Mouse (Mus musculus) embryonic facial prominence, embryonic 13.5 days (tissue): ENCODE results near the gene Hes1. TPM values are rescaled to one million over a fixed set of nuclear protein-coding genes. Genes with fewer than 3 reads are reported as not detected.

Experiments used
- ATAC-seq: fragments of 200-750 bp; cut with Nextera tagmentation; 2 replicates; pipeline ENCODE4 v1.8.0; 2017; ENCODE audit warnings: low read depth; ENCODE audit not compliant: insufficient number of reproducible peaks, insufficient read depth, low FRiP score, low TSS enrichment
- H3K27ac ChIP-seq: fragments of 300-500 bp; sonication (generic); 2 replicates; pipeline ENCODE4 v1.5.1; 2015; ENCODE audit warnings: moderate library complexity, mild to moderate bottlenecking, inconsistent platforms
- H3K27me3 ChIP-seq: fragments of 300-500 bp; sonication (generic); 2 replicates; pipeline ENCODE4 v1.6.1; 2015; ENCODE audit warnings: mild to moderate bottlenecking, inconsistent platforms
- H3K36me3 ChIP-seq: fragments of 300-500 bp; sonication (generic); 2 replicates; pipeline ENCODE4 v1.6.1; 2015; ENCODE audit warnings: mild to moderate bottlenecking, inconsistent platforms
- H3K4me1 ChIP-seq: fragments of 300-500 bp; sonication (generic); 2 replicates; pipeline ENCODE4 v1.6.1; 2015; ENCODE audit warnings: inconsistent platforms
- H3K4me2 ChIP-seq: fragments of 300-500 bp; sonication (generic); 2 replicates; pipeline ENCODE4 v1.6.1; 2015; ENCODE audit warnings: moderate library complexity, mild to moderate bottlenecking, inconsistent platforms
- H3K4me3 ChIP-seq: fragments of 300-500 bp; sonication (generic); 2 replicates; pipeline ENCODE4 v1.5.1; 2015; ENCODE audit warnings: mild to moderate bottlenecking, inconsistent platforms
- H3K9ac ChIP-seq: fragments of 300-500 bp; sonication (generic); 2 replicates; pipeline ENCODE4 v1.6.1; 2015; ENCODE audit warnings: mild to moderate bottlenecking, inconsistent platforms
- H3K9me3 ChIP-seq: fragments of 300-500 bp; sonication (generic); 2 replicates; pipeline ENCODE4 v1.6.1; 2016; ENCODE audit warnings: inconsistent platforms
- WGBS: fragments of 180-500 bp; shearing (Covaris S2); methylation state at CpG from one replicate; pipeline ENCODE4 v1.1.7; 2015; ENCODE audit warnings: mixed read lengths; 5-methylcytosine and 5-hydroxymethylcytosine counted together
- polyA plus RNA-seq: library from polyadenylated mRNA; unstranded; fragments of >200 nt; fragmentation: Nextera tagmentation; extraction: Ambion mirVana; gene quantifications from 2 replicates; pipeline ENCODE4 v1.2.1, GENCODE M21; 2015

The Hes1 gene
- polyA plus RNA-seq, 1 experiment from 2014 or later = 44.3 TPM

DNA sequence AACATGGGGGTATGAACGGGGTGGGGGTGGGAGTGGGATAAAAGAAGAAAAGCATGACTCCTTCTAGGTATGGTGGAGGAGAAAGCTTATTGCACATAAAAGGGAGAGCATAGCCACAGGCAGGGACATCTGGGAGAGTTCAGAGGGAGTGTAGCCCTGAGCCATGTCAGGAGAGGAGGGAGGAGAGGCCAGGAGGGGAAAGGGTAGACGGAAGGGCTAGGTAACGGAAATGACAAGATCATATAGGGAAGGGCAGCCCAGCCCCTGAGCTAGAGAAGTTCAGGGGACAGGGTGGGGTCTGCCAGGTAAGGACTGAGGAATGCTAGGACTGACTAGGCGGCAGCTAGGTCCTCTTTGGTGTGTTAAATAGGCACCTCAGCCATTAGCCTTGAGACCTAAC is 17.8 kb downstream of the Hes1 start:
- Histone ChIP-seq H3K9me3 (no peaks in the 10 kb centered on the region), H3K9ac (no peak overlapping the region), H3K27ac (no peak overlapping the region), H3K36me3 (no peaks in the 10 kb centered on the region), H3K4me2 (no peak overlapping the region), H3K27me3 (no peaks in the 10 kb centered on the region), H3K4me3 (no peak overlapping the region), H3K4me1 (peaks cover 26% of the 10 kb centered on the region)
- ATAC-seq = no peak
- WGBS = 77% methylated on average over 4 of the region's 4 CpGs

DNA sequence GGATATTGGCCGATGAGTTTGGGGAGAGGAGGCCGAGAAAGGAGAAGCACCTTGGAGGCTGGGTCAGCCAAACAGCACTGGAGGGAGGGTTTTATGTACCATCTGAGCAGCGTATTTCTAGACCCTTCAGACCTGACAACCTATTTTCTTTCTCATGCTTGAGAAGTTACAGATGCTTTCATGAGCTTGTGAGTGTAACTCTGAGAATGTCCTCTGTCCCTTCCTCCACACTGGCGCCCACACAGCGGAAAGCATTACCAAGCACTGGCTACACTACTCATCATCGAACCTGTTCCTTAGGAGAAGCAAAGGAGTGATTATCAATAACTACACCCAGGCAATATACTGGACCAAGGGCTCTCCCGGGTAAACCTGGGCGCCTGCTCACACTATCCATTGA is 18.8 kb downstream of the Hes1 start:
- Histone ChIP-seq H3K9ac (no peak overlapping the region), H3K9me3 (no peaks in the 10 kb centered on the region), H3K27me3 (no peaks in the 10 kb centered on the region), H3K4me1 (peaks cover 26% of the 10 kb centered on the region), H3K36me3 (no peaks in the 10 kb centered on the region), H3K4me3 (no peak overlapping the region), H3K27ac (no peak overlapping the region), H3K4me2 (no peak overlapping the region)
- WGBS = 95% methylated on average over 8 of the region's 8 CpGs
- no peak for ATAC-seq

DNA sequence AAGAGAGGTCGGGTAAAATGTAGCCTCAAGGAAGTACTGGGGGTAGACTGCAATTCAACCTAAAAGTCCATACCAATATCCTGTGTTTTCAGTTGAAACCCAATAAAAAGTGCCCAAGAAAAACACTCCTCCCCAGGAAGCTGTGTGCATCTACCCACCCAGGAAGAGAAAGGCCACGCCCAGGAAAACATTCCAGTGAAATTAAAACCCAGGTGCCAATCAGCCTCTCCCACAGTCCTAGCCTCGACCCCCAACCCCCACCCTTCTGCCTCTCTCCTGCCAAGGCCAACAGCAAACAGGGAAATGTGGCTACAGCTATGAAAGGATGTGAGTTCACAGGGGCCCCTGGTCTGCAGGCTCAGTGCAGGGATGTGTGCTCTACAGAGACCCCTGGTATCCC is 19.4 kb downstream of the Hes1 start:
- Histone ChIP-seq H3K36me3 (no peaks in the 10 kb centered on the region), H3K4me2 (no peak overlapping the region), H3K9ac (no peak overlapping the region), H3K4me1 (peaks cover 26% of the 10 kb centered on the region), H3K27ac (no peak overlapping the region), H3K27me3 (no peaks in the 10 kb centered on the region), H3K4me3 (no peak overlapping the region), H3K9me3 (no peaks in the 10 kb centered on the region)
- 32% methylated on average over 3 of the region's 3 CpGs for WGBS
- no peak for ATAC-seq

DNA sequence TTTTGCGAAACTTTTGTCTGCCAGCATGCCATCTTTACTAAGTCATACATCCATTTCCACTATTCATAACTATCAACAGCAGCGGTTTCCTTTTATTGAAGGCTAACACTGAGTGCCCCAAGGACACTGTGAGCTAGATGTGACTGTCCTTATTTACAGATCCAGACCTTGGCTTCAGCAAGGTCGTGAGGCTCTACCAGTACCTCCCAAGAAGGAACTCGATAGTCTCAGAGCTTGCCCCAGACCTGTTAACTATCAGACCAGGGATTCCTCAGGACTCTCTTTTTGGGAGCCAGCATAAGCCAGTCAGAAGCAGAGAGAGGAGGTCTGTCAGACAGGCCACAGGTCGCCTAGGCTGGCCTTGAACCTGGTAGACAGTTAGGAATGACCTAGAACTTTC is 24.5 kb downstream of the Hes1 start:
- 85% methylated on average over 5 of the region's 5 CpGs for WGBS
- no peak for ATAC-seq

DNA sequence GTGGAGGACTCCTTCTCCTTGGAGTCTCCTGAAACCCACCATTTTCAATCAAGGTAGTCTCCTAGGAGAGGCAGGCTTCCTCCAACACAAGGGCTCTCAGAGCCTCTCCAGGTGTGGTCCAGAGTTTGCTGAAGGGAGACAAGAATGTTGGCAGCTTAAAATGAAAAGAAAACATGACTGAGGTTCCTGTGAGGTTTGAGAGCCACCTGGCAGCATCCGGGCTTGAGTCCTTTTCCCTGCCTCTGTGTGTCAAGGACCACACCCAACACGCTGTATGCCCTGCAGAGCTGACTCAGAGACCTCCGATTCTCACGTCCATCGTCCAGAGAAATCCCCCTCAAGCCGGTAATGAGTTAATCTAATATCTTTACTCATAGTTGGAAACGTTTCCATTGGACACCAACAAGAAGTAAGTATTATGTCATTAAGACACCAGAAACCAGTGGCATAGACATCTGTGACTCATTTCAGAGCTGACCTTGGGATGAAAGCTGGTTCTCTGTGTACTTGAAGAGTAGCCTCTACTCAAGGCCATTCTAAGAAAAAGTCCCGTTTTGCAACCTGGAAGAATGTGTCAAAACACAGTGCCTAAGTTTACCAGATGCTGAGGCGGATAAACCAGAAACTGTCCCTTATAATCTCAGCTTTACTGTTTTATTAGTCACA is 26.1 kb downstream of the Hes1 start:
- no peak overlapping the region for H3K4me3 ChIP-seq
- WGBS = 40% methylated on average over 9 of the region's 9 CpGs
- H3K27ac ChIP-seq = no peak overlapping the region
- H3K27me3 ChIP-seq = no peaks in the 10 kb centered on the region
- no peak for ATAC-seq
- no peak overlapping the region for H3K4me2 ChIP-seq
- no peaks in the 10 kb centered on the region for H3K36me3 ChIP-seq
- no peak overlapping the region for H3K9ac ChIP-seq
- no peaks in the 10 kb centered on the region for H3K9me3 ChIP-seq
- H3K4me1 ChIP-seq = peaks cover 6% of the 10 kb centered on the region; the same call in 1 of the 2 replicates

More for the DNA sequence above, 24.5 kb downstream of the Hes1 start:
- H3K27me3 ChIP-seq = no peaks in the 10 kb centered on the region
- H3K36me3 ChIP-seq = no peaks in the 10 kb centered on the region
- H3K4me2 ChIP-seq = no peak overlapping the region
- no peak overlapping the region for H3K27ac ChIP-seq
- H3K4me3 ChIP-seq = no peak overlapping the region
- H3K9ac ChIP-seq = no peak overlapping the region
- no peaks in the 10 kb centered on the region for H3K9me3 ChIP-seq
- H3K4me1 ChIP-seq = peaks cover 9% of the 10 kb centered on the region

- ATAC-seq = no peak
- 56% methylated on average over 3 of the region's 3 CpGs for WGBS
- Histone ChIP-seq H3K36me3 (no peaks in the 10 kb centered on the region), H3K27ac (peak overlapping the region; percentile 81), H3K9ac (no peak overlapping the region), H3K9me3 (no peaks in the 10 kb centered on the region), H3K4me2 (peak overlapping the region; percentile 47), H3K27me3 (peaks cover 3% of the 10 kb centered on the region; the same call in 1 of the 2 replicates), H3K4me3 (no peak overlapping the region), H3K4me1 (peaks cover 27% of the 10 kb centered on the region)
Measured at GRCm38 (mm10) chr16:30096050-30096449, 31.9 kb downstream of the Hes1 start.

DNA sequence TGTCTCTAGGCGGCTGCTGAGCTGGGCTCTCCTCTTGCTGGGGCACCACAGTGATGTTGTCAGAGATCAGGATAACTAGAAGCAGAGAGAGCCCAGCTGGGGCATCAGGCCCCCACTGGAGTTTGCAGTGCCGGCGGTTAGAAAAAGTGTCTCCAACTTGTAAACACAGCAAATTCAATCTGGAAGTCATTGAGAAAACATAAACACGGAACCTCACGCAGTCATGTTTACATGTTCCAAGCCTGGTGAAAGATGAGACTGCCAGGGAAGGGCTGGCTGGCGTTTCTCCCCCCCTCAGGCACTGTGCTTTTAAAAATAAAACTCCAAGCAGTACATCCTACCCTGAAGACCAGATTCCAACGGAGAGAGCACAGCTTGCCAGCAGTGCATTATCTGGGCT is 32.3 kb downstream of the Hes1 start:
- 5% methylated on average over 7 of the region's 7 CpGs for WGBS
- Histone ChIP-seq H3K36me3 (no peaks in the 10 kb centered on the region), H3K4me2 (peak overlapping the region; percentile 47), H3K9me3 (no peaks in the 10 kb centered on the region), H3K4me3 (no peak overlapping the region), H3K9ac (peak overlapping the region; percentile 46; the same call in 1 of the 2 replicates), H3K27me3 (peaks cover 6% of the 10 kb centered on the region; the same call in 1 of the 2 replicates), H3K4me1 (peaks cover 27% of the 10 kb centered on the region), H3K27ac (peak overlapping the region; percentile 81)
- peak; percentile 84 for ATAC-seq

DNA sequence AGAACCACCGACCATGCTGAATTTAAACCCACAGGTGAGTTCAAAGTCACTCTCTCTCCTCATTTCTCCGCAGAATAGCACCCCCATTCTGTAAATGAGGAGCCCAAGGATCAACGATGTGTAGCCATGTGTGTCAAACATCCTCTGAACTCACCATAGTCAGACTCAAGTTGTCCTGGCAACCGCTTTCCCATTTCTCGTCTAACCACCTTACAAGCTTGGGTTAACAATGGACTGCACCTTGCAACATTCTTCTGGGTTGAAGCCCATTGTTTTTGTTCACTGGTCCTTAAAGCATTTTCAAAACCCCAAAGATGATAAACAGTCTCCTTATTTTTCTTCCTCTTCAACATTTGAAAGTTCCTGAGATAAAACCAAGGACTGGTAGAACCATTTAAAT is 34.9 kb downstream of the Hes1 start:
- Histone ChIP-seq H3K27ac (no peak overlapping the region), H3K4me3 (no peak overlapping the region), H3K36me3 (no peaks in the 10 kb centered on the region), H3K9ac (no peak overlapping the region), H3K4me2 (no peak overlapping the region), H3K4me1 (peaks cover 42% of the 10 kb centered on the region), H3K9me3 (no peaks in the 10 kb centered on the region), H3K27me3 (peaks cover 6% of the 10 kb centered on the region; the same call in 1 of the 2 replicates)
- WGBS = 78% methylated on average over 5 of the region's 5 CpGs
- ATAC-seq = no peak

DNA sequence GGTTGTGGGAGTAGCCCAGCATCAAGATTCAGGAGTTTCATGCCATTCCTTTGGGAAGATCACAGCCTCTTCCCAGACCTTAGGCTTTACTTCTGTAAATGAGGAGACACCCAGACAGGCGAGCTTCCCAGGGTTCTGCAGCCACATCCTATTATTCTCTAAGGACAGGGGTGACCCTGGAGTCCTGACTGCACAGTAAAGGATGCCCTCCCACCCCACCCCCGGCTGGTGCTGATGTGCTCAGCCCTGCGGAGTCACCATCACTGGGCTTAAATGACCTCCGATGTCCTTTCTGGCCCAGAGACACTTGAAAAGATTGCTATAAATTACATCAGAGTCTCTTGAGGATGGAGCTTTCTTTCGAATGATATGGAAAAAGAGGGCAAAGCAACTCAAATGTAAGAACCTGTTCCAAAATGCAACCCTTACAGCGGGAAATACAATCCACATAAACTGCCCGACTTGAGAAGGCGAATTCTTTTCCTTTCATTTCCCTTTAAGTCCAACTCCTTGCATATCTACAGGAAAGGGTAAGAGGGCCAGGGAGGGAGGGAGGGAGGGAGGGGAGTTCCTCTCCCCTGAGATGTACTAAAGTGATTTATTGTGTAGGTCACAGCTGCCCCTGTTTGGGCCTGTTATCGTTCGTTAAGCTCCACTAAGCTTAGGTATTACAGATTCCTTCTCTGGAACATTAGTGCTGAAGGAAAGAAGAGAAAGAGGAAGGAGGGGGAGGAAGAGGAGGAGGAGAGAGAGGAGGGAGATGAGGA is 38.1 kb downstream of the Hes1 start:
- Histone ChIP-seq H3K9ac (no peak overlapping the region), H3K4me2 (peak overlapping the region; percentile 37; the same call in 1 of the 2 replicates), H3K9me3 (no peaks in the 10 kb centered on the region), H3K4me3 (no peak overlapping the region), H3K27ac (no peak overlapping the region), H3K36me3 (no peaks in the 10 kb centered on the region), H3K4me1 (peaks cover 28% of the 10 kb centered on the region), H3K27me3 (peaks cover 10% of the 10 kb centered on the region; the same call in 1 of the 2 replicates)
- 25% methylated on average over 10 of the region's 10 CpGs for WGBS
- no peak for ATAC-seq

GRCm38 (mm10) chr16:30102982-30103381 is 38.8 kb downstream of the Hes1 start:
- peak overlapping the region; percentile 37 for H3K4me2 ChIP-seq
- H3K4me3 ChIP-seq = no peak overlapping the region
- no peaks in the 10 kb centered on the region for H3K36me3 ChIP-seq
- peaks cover 24% of the 10 kb centered on the region for H3K4me1 ChIP-seq
- no peaks in the 10 kb centered on the region for H3K9me3 ChIP-seq
- peak overlapping the region; percentile 78 for H3K27ac ChIP-seq
- 12% methylated on average over 3 of the region's 3 CpGs for WGBS
- no peak for ATAC-seq
- 0 out of 2 replicates have a peak overlapping the region, but pooled peaks have one; percentile 52 for H3K9ac ChIP-seq
- peaks cover 10% of the 10 kb centered on the region; the same call in 1 of the 2 replicates for H3K27me3 ChIP-seq

- H3K4me2 ChIP-seq = peak overlapping the region; percentile 37
- 12% methylated on average over 6 of the region's 6 CpGs for WGBS
Measured at GRCm38 (mm10) chr16:30103495-30103894, 39.3 kb downstream of the Hes1 start.

More at GRCm38 (mm10) chr16:30103495-30103894, 39.3 kb downstream of the Hes1 start:
- no peaks in the 10 kb centered on the region for H3K36me3 ChIP-seq
- no peak overlapping the region for H3K9ac ChIP-seq
- H3K9me3 ChIP-seq = no peaks in the 10 kb centered on the region
- peaks cover 19% of the 10 kb centered on the region for H3K4me1 ChIP-seq
- peak overlapping the region; percentile 78; the same call in 1 of the 2 replicates for H3K27ac ChIP-seq
- ATAC-seq = peak; percentile 20; the same call in 1 of the 2 replicates
- peaks cover 10% of the 10 kb centered on the region; the same call in 1 of the 2 replicates for H3K27me3 ChIP-seq
- H3K4me3 ChIP-seq = no peak overlapping the region
